Mouse (Mus musculus): Measurements from ENCODE around the gene Pcf11.
A peak's percentile ranks its signal among the peaks of the same experiment; 100 is the strongest.

The Pcf11 gene

DNA sequence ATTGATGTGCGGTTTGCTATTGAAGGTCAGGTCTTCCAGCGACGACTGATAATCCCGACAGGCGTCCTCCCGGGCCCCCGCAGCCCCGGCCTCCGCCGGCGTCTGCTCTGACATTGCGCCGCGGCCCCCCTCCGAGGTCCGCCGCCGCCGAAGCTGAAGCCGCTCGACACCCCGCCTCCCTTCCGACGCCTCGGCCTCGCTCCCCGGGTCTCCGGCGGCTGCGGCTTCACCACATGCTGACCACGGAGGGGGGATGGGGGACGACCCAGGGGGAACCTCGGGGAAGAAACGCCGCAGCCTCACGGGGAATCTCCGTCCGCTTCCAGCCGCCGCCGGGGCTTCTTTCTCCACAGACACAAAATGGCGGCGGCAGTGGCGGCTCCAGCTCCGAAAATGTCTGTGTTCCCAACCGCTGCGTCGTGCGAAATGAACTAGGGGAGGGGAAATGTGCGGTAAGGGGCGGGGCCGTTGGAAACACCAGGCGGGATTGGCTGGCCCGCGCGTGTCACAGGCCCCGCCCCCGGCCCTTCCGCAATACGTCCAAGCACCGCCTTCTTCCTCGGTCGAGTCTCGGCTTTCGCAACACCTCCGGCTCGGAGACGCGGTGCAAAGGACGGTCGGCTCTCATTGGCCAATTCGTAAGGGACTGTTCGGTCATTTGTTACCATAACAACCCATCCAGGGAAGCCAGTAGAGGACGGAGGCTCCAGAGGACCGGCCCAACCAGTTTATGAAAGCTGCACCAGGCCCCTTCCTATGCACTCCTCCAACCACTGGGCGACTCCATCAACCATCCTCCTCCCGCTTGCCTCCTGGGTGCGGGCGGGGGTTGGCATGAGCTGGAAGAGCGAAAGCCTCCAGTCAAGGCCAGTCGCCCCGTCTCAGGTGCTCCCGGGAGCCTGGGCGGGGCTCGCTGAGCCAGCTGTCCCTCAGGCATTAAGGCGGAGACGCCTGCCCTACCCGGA is at the start of gene Pcf11:
Pcf11 (minus strand) TSS at position 428 of the 965 bp plus-strand sequence.
- peak; percentile 99 for DNase-seq (ENCODE audit: low spot score)

DNA sequence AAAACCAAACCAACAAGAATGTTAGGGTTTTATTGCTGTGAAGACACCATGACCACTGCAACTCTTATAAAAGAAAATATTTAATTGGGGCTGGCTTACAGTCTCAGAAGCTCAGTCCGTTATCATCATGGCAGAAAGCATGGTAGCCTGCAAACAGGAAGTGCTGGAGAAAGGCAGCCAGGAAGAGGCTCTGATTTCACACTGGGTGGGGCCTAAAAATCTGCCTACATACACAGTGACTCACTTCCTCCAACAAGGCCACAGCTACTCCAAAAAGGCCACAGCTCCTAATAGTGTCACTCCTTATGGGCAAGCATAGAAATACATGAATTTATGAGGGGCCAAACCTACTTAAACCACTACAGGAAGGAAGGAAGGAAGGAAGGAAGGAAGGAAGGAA is 45.3 kb upstream of the Pcf11 start:
- DNase-seq (ENCODE audit: low spot score), result no peak

DNA sequence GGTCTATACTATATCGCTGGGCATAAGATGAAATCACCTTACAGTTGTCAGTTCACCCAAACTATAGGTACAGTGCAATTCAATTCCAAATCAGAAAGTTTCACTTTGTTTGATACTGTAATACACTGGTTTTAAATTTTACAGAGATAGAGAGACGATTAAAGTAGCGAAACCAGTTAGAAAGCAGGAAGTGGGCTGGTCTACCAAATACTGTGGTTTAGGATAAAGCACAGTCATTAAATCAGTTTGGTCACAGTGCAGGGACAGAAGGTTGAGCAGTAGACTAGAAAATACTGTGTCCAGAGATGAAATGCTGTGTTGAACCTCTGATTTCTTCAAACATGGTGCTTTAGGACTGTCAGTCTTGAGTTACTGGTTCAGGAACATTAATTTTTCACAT is 41.9 kb upstream of the Pcf11 start:
- no peak for DNase-seq (ENCODE audit: low spot score)

DNA sequence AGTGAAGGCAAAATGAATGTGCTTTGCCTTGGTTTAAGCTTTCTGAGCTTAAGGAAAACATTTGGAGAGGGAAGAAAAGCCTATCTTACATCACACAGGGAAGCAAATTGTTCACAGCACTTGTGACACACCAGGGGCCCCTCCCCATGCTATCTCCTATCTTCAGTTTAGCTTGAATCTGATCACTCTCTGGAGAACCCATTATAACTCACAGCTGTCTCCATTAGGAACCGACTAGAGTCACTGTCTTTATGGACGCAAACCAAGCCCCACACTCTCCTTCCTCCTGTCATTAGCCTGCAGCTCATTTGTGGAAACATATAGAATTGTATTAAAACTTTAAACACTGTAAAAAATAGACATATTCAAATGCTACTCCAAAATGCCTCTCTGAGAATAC is 39.8 kb upstream of the Pcf11 start:
- DNase-seq (ENCODE audit: low spot score), result no peak

DNA sequence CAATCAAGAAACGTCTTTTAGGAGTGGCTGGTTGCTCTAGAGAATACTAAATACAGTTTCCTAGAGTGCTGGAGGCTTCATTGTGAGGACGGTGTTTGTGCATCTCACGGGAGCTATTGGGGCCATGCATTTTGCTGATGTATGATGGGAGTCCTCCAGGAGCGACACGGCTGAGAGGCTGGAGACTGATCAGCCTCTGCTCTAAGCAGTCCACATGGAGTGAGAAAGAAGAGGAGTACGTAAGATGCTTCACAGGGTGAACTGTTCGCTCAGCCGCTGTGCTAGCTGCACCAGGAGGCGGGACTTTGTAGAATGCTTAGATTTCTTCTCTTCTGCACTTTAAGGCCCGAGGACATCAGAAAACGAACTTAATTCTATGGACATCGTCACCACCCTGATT is 37.0 kb upstream of the Pcf11 start:
- DNase-seq (ENCODE audit: low spot score), result no peak

DNA sequence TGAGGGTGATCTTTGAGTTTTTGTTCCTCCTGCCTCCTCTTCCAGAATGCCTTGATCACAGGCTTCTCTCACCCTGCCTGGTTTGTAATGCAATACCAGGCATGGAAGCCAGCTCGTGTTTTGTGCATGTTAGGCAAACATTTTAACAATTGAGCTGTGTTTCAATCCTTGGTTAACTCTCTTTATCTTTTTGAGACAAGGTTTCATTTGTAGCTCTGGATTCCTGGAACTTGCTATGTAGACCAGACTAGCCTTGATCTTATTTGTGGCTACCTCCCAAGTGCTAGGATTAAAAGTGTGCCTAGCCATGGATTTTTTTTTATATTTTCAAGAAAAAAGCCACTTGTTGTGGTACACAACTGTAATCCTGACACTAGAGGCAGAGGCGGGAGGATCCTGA is 35.8 kb upstream of the Pcf11 start:
- DNase-seq (ENCODE audit: low spot score), result no peak

DNA sequence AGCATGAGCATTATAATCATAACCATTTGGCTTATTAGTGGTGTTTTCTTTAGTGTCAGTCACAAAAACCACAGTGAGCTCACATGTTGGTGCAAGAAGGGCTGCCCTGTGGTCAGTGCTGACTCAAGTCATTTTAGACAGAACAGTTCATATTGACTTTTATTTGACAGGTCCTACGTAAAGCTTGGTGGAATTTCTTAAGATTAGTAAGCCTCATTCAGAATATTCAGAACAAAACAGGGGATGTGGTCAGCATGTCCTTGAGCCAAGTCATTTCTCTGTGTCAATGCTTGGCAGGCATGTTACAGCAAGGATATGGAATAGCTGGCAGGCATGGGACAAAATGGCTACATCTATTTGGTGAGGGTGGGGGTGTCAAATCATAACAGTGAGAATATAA is 33.9 kb upstream of the Pcf11 start:
- no peak for DNase-seq (ENCODE audit: low spot score)

DNA sequence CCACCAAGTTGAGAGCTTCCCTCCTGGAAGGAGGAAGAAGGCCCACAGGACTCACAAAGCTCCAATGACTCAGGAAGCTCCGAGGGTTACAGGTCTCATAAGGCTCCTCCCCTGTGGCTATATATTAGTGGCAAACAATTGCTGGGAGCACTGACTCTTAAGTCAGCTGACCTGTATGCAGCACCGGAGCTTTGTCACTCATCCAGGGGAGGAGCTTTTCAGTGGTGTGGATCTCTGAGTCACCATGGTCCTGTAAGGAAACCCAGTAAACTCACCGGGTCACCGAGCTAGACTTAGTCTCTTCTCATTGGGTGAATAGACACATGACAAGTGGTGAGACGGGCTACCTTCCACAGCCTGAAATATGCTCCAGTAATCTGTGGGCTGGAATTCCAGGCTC is 29.0 kb upstream of the Pcf11 start:
- DNase-seq (ENCODE audit: low spot score), result no peak

DNA sequence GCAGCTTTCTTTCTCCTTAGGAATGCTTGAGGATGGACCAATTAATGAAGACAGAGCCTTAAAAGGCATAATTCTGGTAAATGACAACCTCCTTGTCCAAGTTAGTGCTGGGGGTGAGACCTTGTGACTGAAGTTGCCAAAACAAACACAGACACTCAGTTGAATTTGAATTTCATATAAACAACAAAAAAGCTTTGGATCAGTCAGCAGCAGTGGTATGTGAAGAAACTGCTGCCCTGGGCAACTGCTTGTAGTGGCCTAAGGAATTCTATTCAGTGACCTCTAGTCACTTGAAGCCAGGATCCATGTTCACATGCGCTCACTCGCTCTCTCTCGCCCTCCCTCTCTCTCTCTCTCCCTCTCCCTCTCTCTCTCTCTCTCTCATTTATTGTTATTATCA is 26.7 kb upstream of the Pcf11 start:
- no peak for DNase-seq (ENCODE audit: low spot score)

DNA sequence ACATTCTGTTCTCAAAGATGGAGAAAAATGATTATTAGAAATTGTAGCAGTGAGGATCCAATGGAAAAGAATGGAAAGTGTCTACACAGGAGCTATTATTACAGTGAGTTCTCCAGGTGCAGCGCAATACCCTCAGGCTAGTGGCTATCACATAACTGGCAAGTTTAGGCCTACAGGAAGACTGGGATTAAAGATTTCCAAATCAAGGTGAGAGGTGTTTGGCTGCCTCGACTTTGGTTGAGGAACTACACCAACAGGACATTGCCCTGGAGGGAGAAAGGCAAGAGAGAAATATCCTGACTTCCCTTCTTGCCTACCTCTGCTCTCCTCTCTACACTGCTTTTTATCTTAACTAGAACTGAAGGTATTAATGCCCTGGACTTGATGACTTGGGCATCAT is 19.4 kb upstream of the Pcf11 start:
- no peak for DNase-seq (ENCODE audit: low spot score)

DNA sequence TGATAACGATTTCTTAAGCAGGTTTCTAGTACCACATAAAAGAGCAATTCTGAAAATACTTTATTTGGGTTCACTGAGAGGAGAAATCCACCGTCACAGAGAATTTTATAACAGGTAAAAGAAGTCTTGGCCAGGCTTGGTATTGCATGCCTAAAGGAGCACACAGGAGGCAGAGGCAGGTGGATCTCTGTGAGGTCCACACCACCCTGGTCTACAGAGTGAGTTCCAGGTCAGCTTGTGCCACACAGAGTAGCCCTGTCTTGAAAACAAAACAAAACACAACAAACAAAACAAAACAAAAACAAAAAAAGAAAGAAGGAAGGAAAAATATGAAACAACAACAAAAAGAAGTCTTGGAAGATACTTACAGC is 18.6 kb upstream of the Pcf11 start:
- DNase-seq (ENCODE audit: low spot score), result no peak

DNA sequence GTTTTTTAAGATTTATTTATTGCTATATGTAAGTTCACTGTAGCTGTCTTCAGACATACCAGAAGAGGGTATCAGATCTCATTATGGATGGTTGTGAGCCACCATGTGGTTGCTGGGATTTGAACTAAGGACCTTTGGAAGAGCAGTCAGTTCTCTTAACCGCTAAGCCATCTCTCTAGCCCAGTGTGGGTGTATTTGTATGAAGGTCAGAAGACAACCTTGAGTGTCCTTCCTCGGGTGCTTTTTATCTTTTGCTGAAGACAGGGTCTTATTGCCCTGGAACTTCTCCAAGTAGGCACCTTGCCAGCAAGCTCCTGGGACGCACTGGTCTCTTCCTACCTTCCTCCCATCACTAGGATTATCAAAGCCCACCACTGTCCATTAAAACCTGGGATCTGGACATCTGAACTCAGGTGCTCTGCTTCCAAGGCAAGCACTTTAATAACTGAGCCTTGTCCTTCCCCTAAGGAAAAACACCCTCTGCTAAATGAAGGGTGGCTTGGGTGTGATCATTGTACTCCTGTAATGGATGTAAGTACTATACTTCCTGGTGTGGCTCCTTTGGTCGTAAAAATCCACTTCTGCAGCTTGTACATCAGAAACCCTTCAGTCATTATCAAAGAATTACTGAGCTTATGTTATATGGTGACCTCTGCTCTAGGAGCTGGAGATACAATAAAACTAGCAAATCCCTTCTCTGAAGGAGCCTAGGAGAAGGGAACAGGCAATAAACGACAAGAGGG is 18.0 kb upstream of the Pcf11 start:
- no peak for DNase-seq (ENCODE audit: low spot score)

DNA sequence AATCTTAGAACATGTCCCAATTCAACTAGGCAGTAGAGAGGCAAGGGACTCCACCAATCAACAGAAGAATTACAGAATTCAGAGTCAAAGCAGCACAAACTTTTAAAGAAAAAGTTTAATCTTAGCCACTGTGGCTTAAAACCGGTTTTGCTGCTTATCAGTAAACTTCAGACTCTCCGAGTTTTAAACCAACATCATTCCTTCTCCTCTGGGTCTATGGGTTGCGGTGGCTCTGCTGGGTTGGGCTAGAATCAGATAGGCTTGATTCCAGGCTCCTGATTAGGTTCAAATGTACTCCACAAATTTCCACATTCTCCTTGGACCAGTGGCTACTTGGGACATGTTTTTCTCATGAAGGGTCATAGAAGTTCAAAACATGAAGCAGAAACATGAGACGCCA is 7.6 kb upstream of the Pcf11 start:
- DNase-seq (ENCODE audit: low spot score), result no peak

DNA sequence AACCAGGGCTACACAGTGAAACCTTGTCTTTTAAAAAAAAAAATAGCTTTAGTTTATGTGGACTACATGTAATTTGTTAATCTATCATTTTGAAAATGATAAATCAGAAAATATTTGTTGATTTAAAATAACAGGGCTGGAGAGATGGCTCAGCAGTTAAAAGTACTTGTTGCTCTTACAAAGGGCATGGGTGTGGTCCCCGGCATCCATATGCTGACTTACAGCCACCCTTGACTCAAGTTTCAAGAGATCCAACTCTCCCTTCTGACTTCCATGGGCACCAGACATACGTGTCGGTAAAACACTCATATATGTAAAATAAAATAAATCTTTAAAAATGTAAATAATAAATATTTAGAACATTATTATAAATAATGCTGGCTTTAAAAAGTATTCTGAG is 5.4 kb upstream of the Pcf11 start:
- no peak for DNase-seq (ENCODE audit: low spot score)

DNA sequence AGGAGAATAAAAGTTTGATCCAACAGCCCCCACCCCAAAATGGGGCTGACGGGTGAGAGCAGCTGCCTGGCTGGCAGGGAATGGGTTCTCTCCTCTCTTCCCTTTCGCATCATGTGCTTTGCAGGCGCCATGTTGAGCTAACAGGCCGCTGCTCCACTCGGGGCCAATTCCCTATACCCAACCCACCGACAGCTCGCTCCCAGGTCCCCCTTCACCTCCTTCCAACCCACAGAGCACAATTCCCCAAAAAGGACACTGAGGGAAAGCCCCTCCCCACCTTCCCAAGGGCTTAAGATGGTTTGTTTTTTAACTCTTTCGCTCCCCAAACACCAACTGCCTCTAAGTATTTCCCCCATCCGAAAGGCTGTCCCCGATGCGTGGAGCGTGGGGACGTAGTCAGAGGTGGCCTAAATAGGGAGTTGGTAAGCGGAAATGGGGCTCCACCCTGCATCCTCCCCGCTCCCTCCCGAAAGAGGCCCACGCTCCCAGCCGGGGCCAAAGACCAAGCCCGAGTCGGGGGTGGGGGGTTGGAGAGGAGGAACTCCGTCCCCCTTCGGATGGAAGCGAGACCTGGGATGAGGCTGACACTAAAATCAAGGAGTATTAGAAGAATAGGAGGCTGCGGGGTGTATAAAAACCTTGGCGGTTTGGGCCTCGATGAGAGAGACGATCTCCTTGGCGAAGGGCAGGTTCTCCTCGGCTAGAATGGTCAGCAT is 785 bp downstream of the Pcf11 start:
- peak; percentile 69 for DNase-seq (ENCODE audit: low spot score)

DNA sequence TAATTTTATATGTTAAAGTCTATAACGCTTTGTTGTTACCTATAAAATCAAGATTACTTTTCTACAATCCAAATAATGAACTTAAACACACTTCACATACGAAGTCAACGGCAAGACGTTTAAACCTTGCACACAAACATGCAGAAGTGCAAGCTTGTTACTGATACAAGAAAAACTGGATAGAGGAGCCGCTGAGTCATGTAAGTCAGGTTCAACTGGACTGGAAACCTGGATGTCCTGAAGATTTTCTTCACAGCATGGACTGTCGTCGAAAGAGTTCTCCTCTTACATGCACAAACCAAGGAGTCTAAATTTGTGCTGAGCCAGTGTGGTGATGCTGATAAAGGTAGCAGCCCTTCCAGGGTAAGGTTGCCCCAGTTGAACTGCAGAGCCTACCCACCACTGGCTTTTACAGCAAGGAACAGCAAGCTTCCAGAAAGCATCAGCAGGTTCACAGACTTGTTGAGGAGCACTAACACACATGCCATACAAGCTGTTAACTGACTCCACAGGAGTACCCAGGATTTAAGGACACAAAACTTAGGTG is 3.4 kb downstream of the Pcf11 start:
- DNase-seq (ENCODE audit: low spot score), result no peak

DNA sequence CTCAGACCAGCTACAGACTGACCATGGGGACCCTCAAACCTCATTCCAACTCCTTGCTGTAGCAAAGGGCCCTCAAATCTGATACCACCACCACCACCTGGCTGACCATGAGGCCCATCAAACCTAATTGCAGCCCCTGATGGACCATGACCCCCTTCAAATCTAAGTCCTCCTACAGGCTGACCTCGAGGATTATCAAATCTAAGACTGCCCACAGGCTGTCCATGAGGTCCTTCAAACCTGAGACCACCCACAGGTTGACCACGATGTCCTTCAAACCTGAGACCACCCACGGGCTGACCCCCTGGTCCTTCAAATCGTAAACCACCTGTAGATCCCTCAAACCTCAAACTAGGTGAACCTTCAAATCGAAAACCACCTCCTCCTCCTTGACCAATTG is 11.7 kb downstream of the Pcf11 start:
- DNase-seq (ENCODE audit: low spot score), result no peak

DNA sequence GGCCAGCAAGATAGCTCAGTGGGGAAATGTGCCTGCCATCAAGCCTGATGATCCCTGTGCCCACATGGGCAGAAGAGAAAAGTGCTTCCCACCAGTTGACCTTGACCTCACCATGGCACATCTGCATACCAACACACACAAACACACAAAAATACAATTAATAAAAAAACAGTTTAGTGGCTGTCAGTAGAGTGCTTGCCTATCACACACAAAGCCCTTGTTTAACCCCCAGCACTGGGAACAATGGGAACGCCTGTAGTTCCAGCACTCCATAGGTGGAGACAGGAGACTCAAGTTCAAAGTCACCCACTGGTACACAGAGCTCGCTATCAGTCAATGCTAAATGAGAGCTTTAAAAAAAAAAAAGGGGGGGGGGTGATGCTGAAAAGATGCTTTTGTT is 13.3 kb downstream of the Pcf11 start:
- no peak for DNase-seq (ENCODE audit: low spot score)

DNA sequence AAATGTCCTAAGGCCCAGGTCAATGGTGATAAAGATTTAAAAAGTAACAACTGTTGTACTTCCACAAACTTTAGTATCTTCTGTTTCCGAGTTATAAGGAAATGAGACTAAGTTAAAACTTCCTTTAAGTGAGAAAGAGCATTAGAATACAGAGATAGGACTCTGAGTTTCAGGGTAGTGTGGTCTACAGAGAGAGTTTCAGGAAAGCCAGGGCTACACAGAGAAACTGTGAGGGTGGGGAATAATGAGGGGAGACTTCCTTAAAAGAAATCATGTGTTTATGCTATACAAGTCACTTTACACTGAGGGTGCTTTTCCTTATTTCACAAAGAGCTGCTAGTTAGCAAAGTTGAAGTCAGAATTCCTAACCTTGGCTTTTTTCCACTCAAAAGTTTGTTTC is 16.4 kb downstream of the Pcf11 start:
- no peak for DNase-seq (ENCODE audit: low spot score)

DNA sequence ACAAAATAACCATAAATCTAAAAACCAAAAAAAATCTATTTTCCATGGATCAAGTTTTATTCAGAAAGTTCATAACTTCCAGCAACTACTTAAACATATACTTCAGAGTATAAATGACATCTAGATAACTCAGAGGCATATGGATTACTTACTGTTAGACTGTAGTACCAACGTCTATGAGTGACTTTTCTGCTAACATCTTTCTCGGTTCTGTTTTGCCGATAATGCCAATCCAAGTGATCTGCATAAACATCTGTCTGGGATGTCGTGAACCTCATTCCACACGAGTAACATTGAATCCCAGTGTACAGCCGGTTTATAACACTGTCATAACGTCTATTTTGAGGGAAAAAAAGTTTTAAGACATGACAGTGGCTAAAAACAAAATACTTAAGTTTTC is 21.9 kb downstream of the Pcf11 start:
- DNase-seq (ENCODE audit: low spot score), result no peak

DNA sequence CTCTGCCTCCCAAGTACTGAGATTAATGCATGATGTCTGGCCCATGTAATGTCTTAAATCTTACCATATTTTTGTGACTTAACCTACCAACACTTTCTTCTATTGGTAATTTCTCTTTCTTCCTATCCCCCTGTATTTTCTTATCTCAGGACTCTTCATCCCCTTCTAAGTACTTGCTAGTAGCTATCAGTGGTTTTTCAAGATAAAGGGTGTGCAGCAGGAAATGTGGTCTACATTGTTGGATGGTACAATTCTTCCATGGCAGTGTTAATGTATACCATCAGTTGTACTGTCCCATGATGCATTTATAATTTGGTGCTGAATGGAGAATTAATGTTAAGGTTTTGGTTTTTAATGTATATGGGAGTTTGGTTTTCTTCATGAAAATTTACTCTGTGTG is 27.4 kb downstream of the Pcf11 start:
- no peak for DNase-seq (ENCODE audit: low spot score)

DNA sequence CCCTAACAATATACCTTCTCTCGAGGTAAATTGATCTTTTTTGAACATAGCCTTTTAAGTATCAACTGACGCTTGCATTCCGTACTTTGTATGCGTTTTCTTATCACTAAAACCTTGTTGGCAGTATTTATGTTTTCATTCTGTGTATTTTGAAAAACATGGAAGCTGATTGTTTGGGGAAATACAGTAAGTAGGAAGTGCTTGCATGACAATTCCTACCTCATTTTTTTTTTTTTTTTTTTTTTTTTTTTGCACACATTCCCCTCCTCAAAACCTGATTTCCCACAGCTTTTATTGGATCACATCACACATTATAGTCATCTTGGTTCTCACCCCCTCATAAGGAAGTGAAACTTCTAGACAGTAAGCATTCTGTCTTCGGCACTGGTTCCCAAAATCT is 31.7 kb downstream of the Pcf11 start:
- no peak for DNase-seq (ENCODE audit: low spot score)

Measured in testis, postnatal 10 days (tissue).